Mouse (Mus musculus): ENCODE results near the gene Smc4.
"Not testable (repeated sequence)": the region's sequence is repeated elsewhere in the genome, so short reads cannot be mapped to it uniquely, and the experiment has no call there.

Smc4 gene

GRCm38 (mm10) chr3:69017181-69017580 is 12.6 kb downstream of the Smc4 start:
- DNase-seq (ENCODE audit: low read depth), result no peak

GRCm38 (mm10) chr3:69018635-69019034 is 14.1 kb downstream of the Smc4 start:
- not testable (repeated sequence) for DNase-seq (ENCODE audit: low read depth)

- peak; percentile 40 for DNase-seq (ENCODE audit: low read depth)
These were observed 15.7 kb downstream of the Smc4 start for GRCm38 (mm10) chr3:69020285-69020684.

GRCm38 (mm10) chr3:69020764-69021163 is 16.2 kb downstream of the Smc4 start:
- no peak for DNase-seq (ENCODE audit: low read depth)

- no peak for DNase-seq (ENCODE audit: low read depth)
These were observed 21.7 kb downstream of the Smc4 start for GRCm38 (mm10) chr3:69026133-69026783.

GRCm38 (mm10) chr3:69040105-69040504 is 35.6 kb downstream of the Smc4 start:
- no peak for DNase-seq (ENCODE audit: low read depth)

GRCm38 (mm10) chr3:69041298-69041697 is 36.8 kb downstream of the Smc4 start:
- no peak for DNase-seq (ENCODE audit: low read depth)

- peak; percentile 29 for DNase-seq (ENCODE audit: low read depth)
These were observed 39.6 kb downstream of the Smc4 start for GRCm38 (mm10) chr3:69044167-69044591.

- peak; percentile 82 for DNase-seq (ENCODE audit: low read depth)
These were observed 40.3 kb downstream of the Smc4 start, which contains the start of gene Trim59 for GRCm38 (mm10) chr3:69044645-69045399. Gene Trim59, minus strand, starts transcription at chr3:69044755.

GRCm38 (mm10) chr3:69045400-69045703 is 40.8 kb downstream of the Smc4 start:
- DNase-seq (ENCODE audit: low read depth), result no peak

- DNase-seq (ENCODE audit: low read depth), result no peak
These were observed 41.2 kb downstream of the Smc4 start for GRCm38 (mm10) chr3:69045750-69046149.

GRCm38 (mm10) chr3:69046509-69046908 is 42.0 kb downstream of the Smc4 start:
- no peak for DNase-seq (ENCODE audit: low read depth)

- no peak for DNase-seq (ENCODE audit: low read depth)
These were observed 43.1 kb downstream of the Smc4 start for GRCm38 (mm10) chr3:69047684-69048083.

- no peak for DNase-seq (ENCODE audit: low read depth)
These were observed 44.5 kb downstream of the Smc4 start for GRCm38 (mm10) chr3:69049011-69049410.

GRCm38 (mm10) chr3:69051894-69052293 is 47.4 kb downstream of the Smc4 start:
- no peak for DNase-seq (ENCODE audit: low read depth)

GRCm38 (mm10) chr3:69054760-69055432 is 50.4 kb downstream of the Smc4 start:
- DNase-seq (ENCODE audit: low read depth), result peak; percentile 91

- DNase-seq (ENCODE audit: low read depth), result no peak
These were observed 51.3 kb downstream of the Smc4 start for GRCm38 (mm10) chr3:69055871-69056270.

- no peak for DNase-seq (ENCODE audit: low read depth)
These were observed 56.1 kb downstream of the Smc4 start for GRCm38 (mm10) chr3:69060672-69061071.

GRCm38 (mm10) chr3:69062764-69063163 is 58.2 kb downstream of the Smc4 start:
- DNase-seq (ENCODE audit: low read depth), result no peak

- DNase-seq (ENCODE audit: low read depth), result peak; percentile 55
These were observed 59.5 kb downstream of the Smc4 start for GRCm38 (mm10) chr3:69064005-69064404.
